Comparison of ENCODE assay signal across 8 mouse cellular contexts in the genomic region with DNA sequence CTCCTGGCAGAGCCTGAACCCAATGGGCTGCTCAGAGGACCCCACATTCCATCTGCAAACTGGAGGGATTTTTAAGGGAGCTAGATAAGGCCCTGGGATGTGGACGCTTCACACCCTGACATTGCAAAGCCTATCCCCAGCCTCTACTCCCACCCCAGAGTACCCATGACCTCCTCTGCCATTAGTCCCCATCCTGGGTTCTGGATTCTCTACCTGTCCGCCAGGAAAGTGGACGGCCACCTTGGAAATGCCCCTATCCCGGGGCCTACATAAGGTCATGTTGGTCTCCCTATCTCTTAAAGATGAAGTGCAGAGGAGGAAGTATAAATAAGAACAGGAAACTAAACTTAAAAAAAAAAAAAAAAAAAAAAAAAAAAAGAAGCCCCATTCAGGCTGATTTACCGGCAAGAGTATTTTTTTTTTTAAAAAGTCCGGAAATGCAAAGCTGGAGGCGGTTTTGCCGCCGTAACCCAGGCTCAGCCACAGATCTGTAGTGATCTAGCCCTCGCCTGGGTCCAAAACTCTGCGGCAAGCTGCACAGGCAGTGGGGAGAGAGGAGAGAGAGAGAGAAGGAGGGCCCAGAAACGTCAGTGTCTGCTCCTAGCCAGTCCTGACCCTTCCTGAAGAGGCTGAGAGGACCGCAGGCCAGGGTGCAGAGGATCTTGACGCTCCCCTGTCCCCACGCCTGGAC. TPM values are rescaled to one million over a fixed set of nuclear protein-coding genes. Genes with fewer than 3 reads are reported as not detected.
DNase-seq lines count a peak whose midpoint lies in the region; ATAC-seq and TF ChIP-seq lines count a peak whose summit lies in the region.

No protein-coding gene starts in this region.

- H3K4me2 ChIP-seq in intestine, embryonic 15.5 days (replicated peaks), result peak overlapping the region; percentile 93
- peak overlapping the region; percentile 80 for H3K4me2 ChIP-seq in stomach, embryonic 14.5 days (replicated peaks; ENCODE audit: low read depth, low read length)

- TF ChIP-seq CTCF in left cerebral cortex, adult 2 months (IDR thresholded peaks at IDR 0.05), result no peak
- TF ChIP-seq CTCF in embryonic fibroblast, embryonic 13.5 days (IDR thresholded peaks at IDR 0.05; ENCODE audit: borderline replicate concordance, insufficient read depth, low read length), result no peak

- peak overlapping the region; percentile 65 for H3K9ac ChIP-seq in intestine, embryonic 15.5 days
- peak overlapping the region; percentile 28; the same call in 1 of the 2 replicates for H3K9ac ChIP-seq in stomach, embryonic 14.5 days (replicated peaks; ENCODE audit: low read depth, low read length)

- H3K4me3 ChIP-seq in left cerebral cortex, adult 2 months, result peak overlapping the region; percentile 46
- peak overlapping the region; percentile 49 for H3K4me3 ChIP-seq in embryonic fibroblast, embryonic 13.5 days (ENCODE audit: insufficient read depth, low read length)
- H3K4me3 ChIP-seq in intestine, embryonic 15.5 days (replicated peaks), result peak overlapping the region; percentile 52
- H3K4me3 ChIP-seq in macrophage (ENCODE audit: inconsistent target), result peak overlapping the region; percentile 72
- peak overlapping the region; percentile 39 for H3K4me3 ChIP-seq in stomach, embryonic 14.5 days (ENCODE audit: low read depth, low read length)

- intact Hi-C loops in left cerebral cortex, adult 2 months (cut with DNase I), result no loop called here
- intact Hi-C loops in left cerebral cortex, postnatal 4 days (cut with DNase I), result no loop called here

- H3K27me3 ChIP-seq in intestine, embryonic 15.5 days (replicated peaks), result 0 out of 2 replicates have a peak, but pooled peaks cover 5% of the 10 kb centered on the region
- H3K27me3 ChIP-seq in stomach, embryonic 14.5 days (ENCODE audit: control insufficient read depth, insufficient read depth, low read length), result 0 out of 2 replicates have a peak, but pooled peaks cover 4% of the 10 kb centered on the region

- H3K36me3 ChIP-seq in intestine, embryonic 15.5 days, result no peaks in the 10 kb centered on the region
- H3K36me3 ChIP-seq in macrophage (ENCODE audit: inconsistent target), result 0 out of 2 replicates have a peak, but pooled peaks cover 6% of the 10 kb centered on the region
- H3K36me3 ChIP-seq in stomach, embryonic 14.5 days (ENCODE audit: control insufficient read depth, insufficient read depth, low read length), result no peaks in the 10 kb centered on the region

- no peaks in the 10 kb centered on the region for H3K4me1 ChIP-seq in embryonic fibroblast, embryonic 13.5 days (ENCODE audit: control insufficient read depth, insufficient read depth, low read length)
- peaks cover 9% of the 10 kb centered on the region; the same call in 1 of the 2 replicates for H3K4me1 ChIP-seq in intestine, embryonic 15.5 days (replicated peaks)
- 0 out of 2 replicates have a peak, but pooled peaks cover 4% of the 10 kb centered on the region for H3K4me1 ChIP-seq in stomach, embryonic 14.5 days (ENCODE audit: control insufficient read depth, insufficient read depth, low read length)

- 31% methylated on average over 15 of the region's 15 CpGs for WGBS in intestine, embryonic 15.5 days
- 0% methylated on average over 10 of the region's 15 CpGs for WGBS in macrophage (ENCODE audit: missing documents)
- 23% methylated on average over 15 of the region's 15 CpGs for WGBS in stomach, embryonic 14.5 days

- H3K9me3 ChIP-seq in intestine, embryonic 15.5 days, result no peaks in the 10 kb centered on the region
- no peaks in the 10 kb centered on the region for H3K9me3 ChIP-seq in stomach, embryonic 14.5 days (ENCODE audit: control insufficient read depth, low read depth, low read length)

- peak overlapping the region; percentile 24; the same call in 1 of the 2 replicates for H3K27ac ChIP-seq in left cerebral cortex, adult 2 months
- no peak overlapping the region for H3K27ac ChIP-seq in embryonic fibroblast, embryonic 13.5 days (ENCODE audit: insufficient read depth, low read length)
- H3K27ac ChIP-seq in intestine, embryonic 15.5 days, result no peak overlapping the region
- H3K27ac ChIP-seq in macrophage, result peak overlapping the region; percentile 96
- no peak overlapping the region for H3K27ac ChIP-seq in stomach, embryonic 14.5 days (ENCODE audit: low read length)

- no peak for TF ChIP-seq POLR2A in embryonic fibroblast, embryonic 13.5 days (IDR thresholded peaks at IDR 0.05; ENCODE audit: low read depth, low read length)

- no peak for DNase-seq in left cerebral cortex, adult 2 months (ENCODE audit: extremely low spot score in 1 of 2, low spot score in 2 of 2)
- DNase-seq in left cerebral cortex, postnatal 4 days, result no peak
- no peak for DNase-seq in urinary bladder, adult 18-20 months (ENCODE audit: low spot score in 2 of 2)
- no peak for DNase-seq in adrenal gland, postnatal 4 days (ENCODE audit: low spot score in 2 of 2)

- ATAC-seq in intestine, embryonic 15.5 days, result peak; percentile 46
- ATAC-seq in stomach, embryonic 14.5 days (ENCODE audit: insufficient number of reproducible peaks, insufficient read depth, low FRiP score, low read depth), result 0 out of 2 replicates have a peak, but pooled peaks have one; percentile 20

- H3K79me2 ChIP-seq in macrophage (ENCODE audit: inconsistent target), result peaks cover 90% of the 10 kb centered on the region

RNA-seq across cellular contexts. Expression of gene Pik3cd, which starts 4.7 kb away (rescaled TPM):
- total RNA-seq in left cerebral cortex, adult 2 months (2021), result 10 to 100 TPM; 24.6 to 25.4 TPM
- total RNA-seq in left cerebral cortex, postnatal 4 days (2021), result 10 to 100 TPM; 46.2 to 53.7 TPM
- polyA plus RNA-seq in embryonic fibroblast, embryonic 13.5 days (2011; ENCODE audit: insufficient read length, low read depth, missing spikeins), result 3.6 and 4.3 TPM in 2 replicates
- 4.6 and 4.8 TPM in 2 replicates for polyA plus RNA-seq in intestine, embryonic 15.5 days (2015; fragmentation: Nextera tagmentation; extraction: Ambion mirVana)
- total RNA-seq in macrophage (2018; cell fraction: chromatin; rRNA removed), result 100 to 1,000 TPM in 19 of 26 experiments, 10 to 100 TPM in 7; 26.8 to 293 (median 161) TPM
- total RNA-seq in macrophage (2018; cell fraction: cytosol; rRNA removed), result 100 to 1,000 TPM in 2 of 26 experiments, 10 to 100 TPM in 24; 31.2 to 108 (median 61.4) TPM
- 100 to 1,000 TPM in 18 of 26 experiments, 10 to 100 TPM in 8; 26.6 to 183 (median 124) TPM for total RNA-seq in macrophage (2018; cell fraction: nucleus; rRNA removed)
- polyA plus RNA-seq in macrophage (2018), result 29.6 to 68.1 TPM (median 37.0 TPM) in 3 replicates
- 4.8 and 6.1 TPM in 2 replicates for polyA plus RNA-seq in stomach, embryonic 14.5 days (2014; fragmentation: Nextera tagmentation; extraction: Ambion mirVana)
- 1 to 10 TPM; 6.8 to 8.0 TPM for total RNA-seq in adrenal gland, postnatal 4 days (2021)

RNA-seq across cellular contexts. Expression of gene Tmem201, which starts 40.2 kb away (rescaled TPM):
- total RNA-seq in left cerebral cortex, adult 2 months (2021), result 10 to 100 TPM; 63.3 to 67.9 TPM
- 10 to 100 TPM; 57.8 to 60.1 TPM for total RNA-seq in left cerebral cortex, postnatal 4 days (2021)
- 14.6 and 19.6 TPM in 2 replicates for polyA plus RNA-seq in embryonic fibroblast, embryonic 13.5 days (2011; ENCODE audit: insufficient read length, low read depth, missing spikeins)
- polyA plus RNA-seq in intestine, embryonic 15.5 days (2015; fragmentation: Nextera tagmentation; extraction: Ambion mirVana), result 23.3 and 24.7 TPM in 2 replicates
- 10 to 100 TPM in 3 of 26 experiments, 1 to 10 TPM in 21, under 1 TPM in 2; 0.71 to 13.4 (median 4.4) TPM for total RNA-seq in macrophage (2018; cell fraction: chromatin; rRNA removed)
- total RNA-seq in macrophage (2018; cell fraction: cytosol; rRNA removed), result 1 to 10 TPM; 1.8 to 5.4 (median 3.4) TPM
- 10 to 100 TPM in 2 of 26 experiments, 1 to 10 TPM in 23, under 1 TPM in 1; 0.65 to 23.3 (median 2.8) TPM for total RNA-seq in macrophage (2018; cell fraction: nucleus; rRNA removed)
- 2.6 to 9.5 TPM (median 3.0 TPM) in 3 replicates for polyA plus RNA-seq in macrophage (2018)
- 19.7 and 21.8 TPM in 2 replicates for polyA plus RNA-seq in stomach, embryonic 14.5 days (2014; fragmentation: Nextera tagmentation; extraction: Ambion mirVana)
- 10 to 100 TPM; 41.2 to 48.6 TPM for total RNA-seq in adrenal gland, postnatal 4 days (2021)

Comparison
In these comparisons a context has a peak if more than half of its experiments do, and no peak if none do; other contexts are left out.
1. H3K27ac ChIP-seq: peak in left cerebral cortex, adult 2 months (single experiment) and macrophage (single experiment); none in embryonic fibroblast, embryonic 13.5 days (single experiment), intestine, embryonic 15.5 days (single experiment) and stomach, embryonic 14.5 days (single experiment).
2. Peak in every context shown above with its lines, with median percentiles within 50 percentile points of each other: H3K4me3 ChIP-seq.